Mouse (Mus musculus) spleen, embryonic (tissue): ENCODE measurements around the gene Cdc42ep5.

Source experiments
- CTCF ChIA-PET: fragments of 350-600 bp; sonication (Branson Sonifier 250); formaldehyde crosslinking; loops from one replicate; lab custom pipeline; 2022; lab: Charles Lee

Gene Cdc42ep5

DNA sequence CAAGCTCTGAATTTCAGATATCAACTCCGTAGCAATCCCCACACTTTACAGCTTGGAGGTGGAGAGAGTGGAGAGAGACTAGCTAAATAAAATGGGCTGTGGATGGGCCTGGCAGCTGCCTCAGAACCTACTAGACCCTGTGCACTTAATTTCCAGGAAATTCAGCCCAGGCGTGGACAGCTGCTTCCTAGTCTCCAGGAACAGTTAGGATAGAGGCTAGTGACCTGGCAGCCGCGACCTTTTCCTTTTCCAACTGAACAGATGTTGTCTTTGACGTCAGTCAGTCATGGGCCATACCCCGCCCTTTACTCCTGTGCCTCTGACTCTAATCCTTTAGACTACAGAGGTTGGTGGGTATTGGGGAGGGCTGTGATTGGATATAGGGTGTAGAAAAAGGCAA lies 35.8 kb downstream of the Cdc42ep5 start:
- CTCF ChIA-PET: interaction anchor here (0.8 kb wide), 1 partner anchor 11 kb away, joined by 4 read pairs; no protein-coding TSS in a partner anchor

DNA sequence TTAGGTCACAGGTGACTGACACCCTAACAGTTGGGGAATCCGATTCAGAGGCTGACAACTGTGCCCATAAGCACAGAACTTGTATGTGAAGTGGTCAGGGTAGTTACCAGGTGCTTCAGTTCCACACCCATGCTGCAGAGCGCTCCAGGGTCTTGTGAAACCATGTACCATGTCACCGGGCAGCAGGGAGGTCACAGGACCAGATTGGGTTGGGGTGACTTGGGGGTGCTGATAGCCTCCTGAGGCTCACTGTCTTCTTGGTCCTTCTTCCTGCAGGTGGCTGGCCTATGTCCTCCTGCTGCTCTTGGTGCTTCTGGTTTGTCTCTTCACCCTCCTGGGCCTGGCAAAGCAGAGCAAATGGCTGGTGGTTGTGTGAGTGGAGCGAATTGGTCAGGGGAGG lies 36.8 kb downstream of the Cdc42ep5 start:
- CTCF ChIA-PET: no interaction called here

DNA sequence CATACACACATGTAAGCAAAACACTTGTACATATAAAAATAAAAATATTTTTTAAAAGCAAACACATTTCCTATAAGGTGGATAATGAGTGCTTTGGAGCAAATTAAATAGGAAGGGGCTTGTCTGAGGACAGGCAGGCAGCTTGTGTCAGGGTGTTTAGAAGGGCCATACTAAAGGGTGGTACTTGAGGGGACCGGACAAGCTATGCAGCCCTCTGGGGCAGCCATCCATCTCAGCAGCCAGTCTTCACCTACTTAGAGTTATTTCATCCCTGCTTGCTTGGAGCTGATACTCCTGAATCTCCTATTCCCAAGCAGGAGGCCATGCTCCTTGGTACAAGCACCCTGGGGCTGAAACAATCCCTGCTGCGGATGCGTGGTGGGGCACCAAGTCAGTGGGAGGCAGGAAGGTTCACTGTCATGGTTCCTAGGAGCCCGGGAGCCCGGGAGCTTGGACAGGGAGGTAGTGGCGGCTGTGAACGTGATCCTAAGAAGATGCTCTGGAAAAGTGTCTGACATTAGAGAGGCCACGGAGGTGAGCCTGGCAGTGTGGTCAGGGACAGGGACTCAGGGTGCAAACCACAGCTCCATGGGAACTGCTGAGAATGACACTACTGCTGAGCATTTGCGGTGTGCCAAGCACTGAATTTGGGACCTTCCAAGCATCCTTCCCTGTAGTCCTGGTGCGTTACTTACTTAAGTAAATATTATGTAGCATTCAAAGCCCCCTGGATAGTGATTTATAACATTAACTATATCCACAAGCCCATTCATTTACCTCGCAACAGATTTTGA lies 37.5 kb downstream of the Cdc42ep5 start:
- CTCF ChIA-PET: no interaction called here

DNA sequence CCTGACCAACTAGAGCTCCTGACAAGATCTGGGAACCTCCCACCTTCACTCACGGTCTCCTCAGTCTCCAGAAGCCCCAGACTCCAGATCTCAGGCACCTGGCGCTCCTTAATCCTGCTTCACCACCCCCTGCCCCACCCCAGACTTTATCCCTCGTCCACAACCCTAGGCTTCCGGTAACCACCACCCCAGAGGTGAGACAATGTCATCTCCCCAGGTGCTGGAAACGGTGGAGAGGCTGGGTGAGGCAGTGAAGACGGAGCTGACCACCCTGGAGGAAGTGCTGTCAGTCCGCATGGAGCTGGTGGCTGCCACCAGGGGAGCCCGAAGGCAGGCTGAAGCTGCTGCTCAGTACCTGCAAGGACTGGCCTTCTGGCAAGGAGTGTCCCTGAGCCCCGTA lies 39.4 kb downstream of the Cdc42ep5 start:
- CTCF ChIA-PET: interaction anchor here (0.5 kb wide), 1 partner anchor 97 kb away, joined by 3 read pairs; no protein-coding TSS in a partner anchor

DNA sequence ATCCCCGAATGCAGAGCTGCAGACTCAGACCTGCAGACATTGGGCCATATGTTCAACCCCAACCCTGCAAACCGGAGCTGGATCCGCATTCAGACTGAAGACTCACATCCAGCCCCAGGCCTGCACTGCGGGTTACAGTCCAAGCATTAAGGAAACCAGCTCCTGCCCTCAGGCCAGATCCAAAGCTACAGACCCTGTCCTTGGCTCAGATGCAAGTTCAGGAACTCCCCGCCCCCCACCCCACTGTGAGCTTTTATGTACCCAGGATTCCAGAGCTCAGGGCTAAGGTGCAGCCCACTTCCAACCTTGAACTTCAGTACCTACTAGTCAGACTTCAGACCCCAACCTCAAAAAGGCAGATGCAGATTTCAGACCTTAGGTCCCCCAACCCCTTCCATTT lies 39.8 kb downstream of the Cdc42ep5 start:
- CTCF ChIA-PET: interaction anchor here (0.5 kb wide), 1 partner anchor 97 kb away, joined by 3 read pairs; no protein-coding TSS in a partner anchor

DNA sequence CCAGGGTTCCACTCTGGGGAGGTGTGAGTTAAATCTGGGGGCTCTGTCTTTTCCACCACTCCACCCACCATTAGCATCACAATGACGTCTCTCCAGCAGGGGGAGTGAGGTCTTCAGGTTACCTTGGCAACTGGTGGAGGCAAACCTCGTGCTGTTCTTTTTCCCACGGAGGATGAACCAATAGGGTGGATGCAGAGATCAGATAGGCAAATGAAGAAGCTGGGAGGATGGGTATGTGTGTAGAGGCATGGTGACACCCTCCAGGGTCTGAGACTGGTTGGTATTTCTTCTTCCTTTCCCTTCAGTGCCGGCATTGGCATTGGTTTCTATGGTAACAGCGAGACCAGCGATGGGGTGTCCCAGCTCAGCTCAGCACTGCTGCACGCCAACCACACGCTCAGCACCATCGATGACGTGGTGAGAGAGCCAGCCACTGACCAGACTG lies 40.3 kb downstream of the Cdc42ep5 start:
- CTCF ChIA-PET: no interaction called here

DNA sequence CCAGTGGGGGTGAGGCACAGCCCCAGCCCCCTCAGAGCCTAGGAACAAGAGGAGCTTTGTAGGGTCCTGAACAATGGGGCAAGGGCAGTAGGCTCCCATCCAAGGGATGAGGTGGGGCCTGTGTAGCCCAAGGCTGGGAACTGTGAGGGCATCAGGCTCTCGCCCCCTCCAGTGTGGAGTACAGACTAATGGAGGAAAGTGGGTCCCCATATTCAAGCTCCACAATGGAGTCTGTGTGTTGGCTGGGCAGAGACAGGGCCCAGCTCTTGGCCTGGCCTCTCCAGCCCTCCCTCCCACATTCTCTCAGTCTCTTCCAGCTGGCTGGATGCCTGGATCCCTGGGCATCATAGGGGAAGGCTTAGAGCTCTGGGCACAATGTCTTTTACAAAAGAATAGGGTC lies 40.9 kb downstream of the Cdc42ep5 start:
- CTCF ChIA-PET: no interaction called here

DNA sequence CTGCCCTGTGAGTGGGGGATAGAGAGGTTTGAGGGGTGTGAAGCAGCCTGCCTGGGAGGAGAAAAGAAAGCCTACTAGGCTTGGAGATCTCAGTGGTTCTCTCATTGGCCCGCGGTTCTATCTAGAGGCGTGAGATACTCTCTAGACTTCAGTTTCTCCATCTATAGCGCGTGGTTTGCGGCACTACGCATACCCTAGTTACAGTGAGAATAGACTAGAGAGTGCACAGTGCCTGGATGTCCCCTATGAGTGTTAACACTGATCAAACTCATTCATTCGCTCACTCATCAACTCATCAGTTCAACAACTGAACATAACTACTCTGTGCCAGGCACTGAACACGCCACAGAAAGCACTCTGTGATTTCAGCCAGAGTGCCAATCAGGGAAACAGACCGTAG lies 41.9 kb downstream of the Cdc42ep5 start:
- CTCF ChIA-PET: no interaction called here

DNA sequence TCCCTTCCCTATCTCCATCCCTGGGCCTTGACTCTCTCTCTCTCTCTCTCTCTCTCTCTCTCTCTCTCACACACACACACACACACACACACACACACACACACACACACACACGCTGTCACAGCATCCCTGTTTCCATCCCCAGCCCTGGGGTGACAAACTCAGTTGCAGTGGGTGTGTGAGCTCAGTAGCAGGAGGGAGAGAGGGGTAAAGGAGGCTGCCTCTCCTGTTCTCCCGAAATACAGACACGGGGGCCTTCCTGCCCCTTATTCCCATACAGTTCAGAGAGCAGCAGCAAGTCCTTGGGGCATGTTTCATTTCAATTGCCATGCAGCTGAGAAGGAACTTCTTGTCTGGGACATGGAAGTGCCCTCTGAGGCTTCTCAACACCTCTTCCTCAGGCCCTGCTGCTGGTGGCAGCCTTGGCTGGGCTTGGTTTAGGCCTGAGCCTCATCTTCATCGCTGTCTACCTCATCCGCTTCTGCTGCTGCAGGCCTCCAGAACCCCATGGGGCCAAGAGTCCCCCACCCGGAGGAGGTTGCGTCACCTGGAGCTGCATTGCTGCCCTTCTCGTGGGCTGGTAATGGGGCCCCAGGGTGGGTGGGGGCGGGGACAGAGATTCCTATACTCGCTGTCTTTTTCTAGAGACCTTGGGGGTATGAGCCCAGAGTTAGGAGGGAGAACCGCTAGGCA lies 42.4 kb downstream of the Cdc42ep5 start:
- CTCF ChIA-PET: no interaction called here

DNA sequence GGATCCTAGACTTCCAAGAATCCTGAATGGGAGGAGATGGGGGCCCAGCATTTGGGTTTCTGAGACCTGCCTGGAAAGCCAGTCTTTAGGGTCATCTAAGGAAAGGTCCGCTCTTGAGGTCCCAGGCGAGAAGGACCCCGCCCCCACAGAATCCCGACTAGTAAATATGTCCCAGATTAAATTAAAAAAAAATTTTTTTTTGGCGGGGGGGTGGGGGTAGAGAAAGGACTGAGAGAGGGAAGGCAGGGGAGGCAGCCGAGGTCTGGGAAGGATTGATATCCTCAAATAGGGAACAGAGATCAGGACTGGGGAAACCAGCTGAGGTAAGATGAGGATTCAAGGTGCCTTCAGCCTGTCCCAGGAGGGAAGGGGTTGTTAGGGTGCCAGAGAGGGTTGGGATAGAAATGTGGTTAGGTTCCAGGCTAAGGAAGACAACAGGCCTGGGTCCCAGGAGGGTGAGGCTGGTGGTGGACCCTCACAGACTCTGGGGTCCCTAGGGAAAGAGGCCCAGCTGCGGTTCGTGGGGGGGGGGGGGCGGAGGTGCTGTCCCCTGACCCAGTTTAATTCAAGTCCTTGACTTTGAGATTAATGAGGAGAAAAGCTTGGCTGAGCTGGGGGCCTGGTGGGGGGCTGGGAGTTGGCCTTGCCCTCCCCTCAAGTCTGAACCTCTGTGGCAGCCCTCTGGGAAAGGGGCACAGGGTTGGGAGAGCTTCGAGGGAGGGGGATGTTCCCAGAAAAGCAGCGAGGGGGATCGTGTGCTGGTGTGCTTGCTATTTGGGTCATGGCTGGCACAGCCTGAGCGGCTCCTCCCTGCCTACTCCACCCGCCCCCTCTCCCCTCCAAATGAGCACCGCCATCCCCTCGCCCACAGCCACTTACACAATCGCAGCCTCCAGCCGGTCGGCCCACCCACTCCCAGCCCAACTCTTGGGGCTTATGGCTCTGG lies 44.4 kb downstream of the Cdc42ep5 start:
- CTCF ChIA-PET: interaction anchor here (0.5 to 0.7 kb wide), 5 partner anchors 27 to 917 kb away, joined by 3 to 14 read pairs (median 5); no protein-coding TSS in a partner anchor

DNA sequence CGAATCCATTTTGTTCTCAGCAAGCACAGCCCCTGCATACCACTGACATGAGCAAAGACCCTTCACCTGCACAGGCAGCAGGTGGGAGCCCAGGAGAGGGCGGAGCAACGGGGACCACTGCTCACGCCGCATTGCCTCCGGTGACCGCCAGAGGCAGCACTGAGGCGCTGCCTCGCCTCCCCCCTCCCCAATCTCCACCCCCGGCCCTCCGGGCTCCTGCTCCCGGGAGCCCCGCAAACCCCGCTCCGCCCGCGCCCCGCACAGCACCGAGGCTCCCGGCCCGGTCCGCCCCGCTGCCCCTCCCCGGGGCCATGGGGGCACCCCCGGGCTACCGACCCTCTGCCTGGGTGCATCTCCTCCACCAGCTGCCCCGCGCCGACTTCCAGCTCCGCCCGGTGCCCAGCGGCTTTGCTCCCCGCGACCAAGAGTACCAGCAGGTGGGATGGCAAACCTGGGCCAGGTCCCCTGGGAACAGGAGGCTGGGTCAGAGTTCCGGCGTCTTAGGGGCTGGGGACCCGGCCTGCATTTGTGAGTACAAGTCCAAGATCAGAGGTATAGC lies 45.2 kb downstream of the Cdc42ep5 start, which contains the start of gene Ttyh1:
Gene Ttyh1, plus strand, starts transcription at position 65 of the 559 bp plus-strand sequence.
- CTCF ChIA-PET: interaction anchor here (0.5 to 0.7 kb wide), 3 partner anchors 27 to 797 kb away, joined by 3 to 14 read pairs (median 5); no protein-coding TSS in a partner anchor

DNA sequence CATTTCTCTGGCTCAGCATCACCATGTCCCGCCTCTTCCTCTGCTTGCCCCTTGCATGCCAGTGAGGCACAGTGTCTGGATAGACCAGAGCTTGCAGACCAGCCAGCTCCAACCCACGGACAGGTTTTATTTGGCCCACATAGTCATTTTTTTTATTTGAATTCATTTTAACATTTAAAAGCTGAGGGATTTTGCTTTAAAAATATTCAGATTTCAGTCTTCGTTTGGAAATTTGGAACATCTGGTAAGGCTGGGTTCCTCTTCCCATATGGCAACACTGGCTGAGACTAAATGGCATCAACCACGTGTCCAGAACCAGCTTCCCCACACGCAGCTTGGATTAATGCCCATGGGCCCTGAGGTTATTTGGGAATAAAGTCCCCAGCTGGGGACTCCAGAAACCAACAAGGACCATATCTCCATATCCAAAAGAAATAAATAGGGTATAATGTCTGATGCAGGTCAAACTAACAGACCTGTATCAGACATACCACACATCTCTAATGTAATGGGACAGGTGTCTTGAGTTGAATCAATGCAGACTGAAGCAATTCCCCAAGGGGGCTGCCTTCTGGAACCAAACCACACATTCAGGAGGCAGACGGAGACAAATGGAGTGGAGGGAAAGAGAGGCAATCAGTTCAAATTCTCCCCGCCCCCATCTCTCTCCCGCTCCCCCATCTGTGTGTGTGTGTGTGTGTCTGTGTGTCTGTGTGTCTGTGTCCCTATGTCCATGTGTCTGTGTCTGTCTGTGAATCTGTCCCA lies 47.4 kb downstream of the Cdc42ep5 start:
- CTCF ChIA-PET: no interaction called here

DNA sequence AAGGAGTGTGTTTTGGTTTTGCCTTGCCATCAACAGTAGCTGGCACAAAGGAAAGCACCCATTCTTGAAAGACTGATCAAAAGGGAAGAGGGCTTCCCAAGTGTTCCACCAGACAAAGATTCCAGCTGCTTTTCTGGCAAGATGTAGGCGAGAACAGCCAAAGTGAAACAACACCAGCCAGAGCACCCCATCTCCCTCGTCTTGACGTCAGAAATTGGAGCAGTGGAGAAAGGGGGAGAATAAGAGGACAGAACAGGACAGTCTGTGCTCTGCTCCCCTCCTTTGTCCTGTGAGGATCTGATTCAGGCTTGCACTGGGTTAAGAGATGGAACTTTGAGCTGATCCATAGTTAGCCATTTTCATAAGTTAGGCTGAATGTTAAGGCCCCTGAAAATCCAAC lies 52.9 kb downstream of the Cdc42ep5 start:
- CTCF ChIA-PET: no interaction called here

DNA sequence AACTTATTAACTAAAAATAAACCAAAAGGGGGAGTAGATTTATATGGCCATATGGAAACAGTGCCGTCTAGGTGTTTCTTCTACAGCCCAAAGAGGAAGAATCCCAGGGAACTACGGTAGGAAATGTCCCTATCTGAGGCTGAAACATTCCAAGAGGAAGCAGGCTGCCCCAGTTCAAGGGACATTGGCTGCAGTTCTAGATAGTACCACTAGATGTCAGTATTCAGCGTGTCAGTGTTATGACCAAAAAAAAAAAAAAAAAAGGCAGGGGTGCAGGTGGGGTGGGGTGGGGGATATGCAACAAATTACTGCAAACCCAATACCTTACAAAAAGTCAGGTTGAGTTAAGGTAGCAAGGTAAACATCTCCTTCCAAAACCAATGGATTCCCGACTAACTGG lies 61.2 kb downstream of the Cdc42ep5 start:
- CTCF ChIA-PET: no interaction called here
